Mouse (Mus musculus) limb, embryonic 12.5 days (tissue): Measurements from ENCODE around the gene 4930402F06Rik. TPM values are rescaled to one million over a fixed set of nuclear protein-coding genes. Genes with fewer than 3 reads are reported as not detected.

ENCODE experiments used
- ATAC-seq: fragments of 200-750 bp; cut with Nextera tagmentation; 2 replicates; pipeline ENCODE4 v1.8.0; 2017; ENCODE audit warnings: low read depth, moderate TSS enrichment; ENCODE audit not compliant: insufficient number of reproducible peaks, insufficient read depth, low FRiP score, low TSS enrichment
- H3K27ac ChIP-seq: fragments of 300-500 bp; sonication (generic); 2 replicates; pipeline ENCODE4 v1.5.1; 2016; ENCODE audit warnings: mild to moderate bottlenecking, moderate library complexity
- H3K27me3 ChIP-seq: fragments of 300-500 bp; sonication (generic); 2 replicates; pipeline ENCODE4 v1.6.1; 2016; ENCODE audit warnings: mild to moderate bottlenecking, moderate library complexity
- H3K36me3 ChIP-seq: fragments of 300-500 bp; sonication (generic); 2 replicates; pipeline ENCODE4 v1.6.1; 2016; ENCODE audit warnings: mild to moderate bottlenecking, moderate library complexity
- H3K4me1 ChIP-seq: fragments of 300-500 bp; sonication (generic); replicated peaks from 2 replicates; pipeline ENCODE4 v1.6.1; 2016
- H3K4me2 ChIP-seq: fragments of 300-500 bp; sonication (generic); 2 replicates; pipeline ENCODE4 v1.6.1; 2016; ENCODE audit warnings: mild to moderate bottlenecking, moderate library complexity
- H3K4me3 ChIP-seq: fragments of 300-500 bp; sonication (generic); replicated peaks from 2 replicates; pipeline ENCODE4 v1.5.1; 2016; ENCODE audit warnings: mild to moderate bottlenecking
- H3K9ac ChIP-seq: fragments of 300-500 bp; sonication (generic); replicated peaks from 2 replicates; pipeline ENCODE4 v1.6.1; 2016; ENCODE audit warnings: mild to moderate bottlenecking, moderate library complexity
- H3K9me3 ChIP-seq: fragments of 300-500 bp; sonication (generic); 2 replicates; pipeline ENCODE4 v1.6.1; 2016; ENCODE audit warnings: mild to moderate bottlenecking, moderate library complexity
- WGBS: fragments of 180-500 bp; shearing (Covaris S2); methylation state at CpG from one replicate; pipeline ENCODE4 v1.1.7; 2016; 5-methylcytosine and 5-hydroxymethylcytosine counted together
- polyA plus RNA-seq: library from polyadenylated mRNA; unstranded; fragments of >200 nt; fragmentation: Nextera tagmentation; extraction: Ambion mirVana; gene quantifications from 2 replicates; pipeline ENCODE4 v1.2.1, GENCODE M21; 2016

4930402F06Rik gene
- polyA plus RNA-seq, 1 experiment from 2014 or later, result not detected

- Histone ChIP-seq H3K36me3 (no peaks in the 10 kb centered on the region), H3K9ac (no peak overlapping the region), H3K4me2 (no peak overlapping the region), H3K27me3 (0 out of 2 replicates have a peak, but pooled peaks cover 5% of the 10 kb centered on the region), H3K9me3 (no peaks in the 10 kb centered on the region), H3K4me3 (no peak overlapping the region), H3K4me1 (no peaks in the 10 kb centered on the region), H3K27ac (no peak overlapping the region)
- ATAC-seq, result no peak
- 74% methylated on average over 6 of the region's 6 CpGs for WGBS
Observed at GRCm38 (mm10) chr2:35398184-35398828, 1.3 kb upstream of the 4930402F06Rik start.

- no peak overlapping the region for H3K27ac ChIP-seq
- no peaks in the 10 kb centered on the region for H3K4me1 ChIP-seq
- no peaks in the 10 kb centered on the region for H3K36me3 ChIP-seq
- 52% methylated on average over 11 of the region's 11 CpGs for WGBS
- no peak overlapping the region for H3K9ac ChIP-seq
- H3K4me2 ChIP-seq, result no peak overlapping the region
- no peaks in the 10 kb centered on the region for H3K9me3 ChIP-seq
- 0 out of 2 replicates have a peak, but pooled peaks cover 5% of the 10 kb centered on the region for H3K27me3 ChIP-seq
- no peak for ATAC-seq
- H3K4me3 ChIP-seq, result no peak overlapping the region
Observed at GRCm38 (mm10) chr2:35397590-35398173, 707 bp upstream of the 4930402F06Rik start.

- Histone ChIP-seq H3K27me3 (no peaks in the 10 kb centered on the region), H3K4me1 (peaks cover 6% of the 10 kb centered on the region; the same call in 1 of the 2 replicates), H3K36me3 (no peaks in the 10 kb centered on the region), H3K27ac (no peak overlapping the region), H3K9me3 (no peaks in the 10 kb centered on the region), H3K9ac (no peak overlapping the region), H3K4me3 (no peak overlapping the region), H3K4me2 (no peak overlapping the region)
- no peak for ATAC-seq
- 50% methylated on average over 9 of the region's 9 CpGs for WGBS
Observed at GRCm38 (mm10) chr2:35385441-35385871, 11.5 kb downstream of the 4930402F06Rik start.

GRCm38 (mm10) chr2:35379306-35379705 lies 17.7 kb downstream of the 4930402F06Rik start:
- Histone ChIP-seq H3K9ac (no peak overlapping the region), H3K27ac (no peak overlapping the region), H3K27me3 (no peaks in the 10 kb centered on the region), H3K9me3 (no peaks in the 10 kb centered on the region), H3K4me3 (no peak overlapping the region), H3K4me2 (no peak overlapping the region), H3K4me1 (no peaks in the 10 kb centered on the region), H3K36me3 (no peaks in the 10 kb centered on the region)
- ATAC-seq, result no peak
- 71% methylated on average over 9 of the region's 9 CpGs for WGBS

GRCm38 (mm10) chr2:35377600-35377999 lies 19.4 kb downstream of the 4930402F06Rik start:
- WGBS, result 57% methylated on average over 6 of the region's 6 CpGs
- Histone ChIP-seq H3K9me3 (no peaks in the 10 kb centered on the region), H3K27ac (no peak overlapping the region), H3K27me3 (no peaks in the 10 kb centered on the region), H3K4me2 (no peak overlapping the region), H3K36me3 (no peaks in the 10 kb centered on the region), H3K9ac (no peak overlapping the region), H3K4me1 (no peaks in the 10 kb centered on the region), H3K4me3 (no peak overlapping the region)
- ATAC-seq, result no peak

GRCm38 (mm10) chr2:35373003-35373402 lies 24.0 kb downstream of the 4930402F06Rik start:
- Histone ChIP-seq H3K9me3 (no peaks in the 10 kb centered on the region), H3K36me3 (no peaks in the 10 kb centered on the region), H3K9ac (no peak overlapping the region), H3K27me3 (no peaks in the 10 kb centered on the region), H3K4me3 (no peak overlapping the region), H3K27ac (no peak overlapping the region), H3K4me1 (no peaks in the 10 kb centered on the region), H3K4me2 (no peak overlapping the region)
- ATAC-seq, result no peak
- WGBS, result 15% methylated on average over 3 of the region's 3 CpGs

GRCm38 (mm10) chr2:35370686-35371085 lies 26.3 kb downstream of the 4930402F06Rik start:
- ATAC-seq, result no peak
- Histone ChIP-seq H3K27ac (no peak overlapping the region), H3K36me3 (no peaks in the 10 kb centered on the region), H3K27me3 (no peaks in the 10 kb centered on the region), H3K4me1 (no peaks in the 10 kb centered on the region), H3K4me2 (no peak overlapping the region), H3K9ac (no peak overlapping the region), H3K4me3 (no peak overlapping the region), H3K9me3 (no peaks in the 10 kb centered on the region)

- Histone ChIP-seq H3K9ac (no peak within 1 kb of the TSS), H3K27me3 (no peaks in the 10 kb centered on the region), H3K4me3 (no peak within 1 kb of the TSS), H3K27ac (no peak within 1 kb of the TSS), H3K4me2 (no peak within 1 kb of the TSS), H3K36me3 (no peaks in the 10 kb centered on the region), H3K4me1 (no peaks in the 10 kb centered on the region), H3K9me3 (0 out of 2 replicates have a peak, but pooled peaks cover 2% of the 10 kb centered on the region)
- WGBS, result 85% methylated on average over 2 of the region's 2 CpGs
- ATAC-seq, result no peak
Observed at GRCm38 (mm10) chr2:35367629-35368028, 29.3 kb downstream of the 4930402F06Rik start, which contains the start of gene 4930568D16Rik. 4930568D16Rik (minus strand) TSS chr2:35367729.

- H3K27me3 ChIP-seq, result no peaks in the 10 kb centered on the region; the same call in 1 of the 2 replicates
- no peak overlapping the region for H3K9ac ChIP-seq
- no peak for ATAC-seq
- no peak overlapping the region for H3K4me3 ChIP-seq
- H3K27ac ChIP-seq, result no peak overlapping the region
- WGBS, result 53% methylated on average over 5 of the region's 5 CpGs
- no peaks in the 10 kb centered on the region for H3K36me3 ChIP-seq
- H3K4me1 ChIP-seq, result no peaks in the 10 kb centered on the region
- no peaks in the 10 kb centered on the region for H3K9me3 ChIP-seq
- no peak overlapping the region for H3K4me2 ChIP-seq
Observed at GRCm38 (mm10) chr2:35349184-35349583, 47.8 kb downstream of the 4930402F06Rik start.

GRCm38 (mm10) chr2:35345984-35346383 lies 51.0 kb downstream of the 4930402F06Rik start:
- no peak overlapping the region for H3K4me3 ChIP-seq
- no peak overlapping the region for H3K27ac ChIP-seq
- H3K9ac ChIP-seq, result no peak overlapping the region
- H3K4me2 ChIP-seq, result no peak overlapping the region
- no peaks in the 10 kb centered on the region; the same call in 1 of the 2 replicates for H3K27me3 ChIP-seq
- H3K36me3 ChIP-seq, result no peaks in the 10 kb centered on the region
- ATAC-seq, result no peak
- H3K4me1 ChIP-seq, result no peaks in the 10 kb centered on the region
- H3K9me3 ChIP-seq, result no peaks in the 10 kb centered on the region
- 80% methylated on average over 2 of the region's 2 CpGs for WGBS

- no peaks in the 10 kb centered on the region for H3K27me3 ChIP-seq
- no peak overlapping the region for H3K4me3 ChIP-seq
- ATAC-seq, result no peak
- H3K9me3 ChIP-seq, result no peaks in the 10 kb centered on the region
- H3K9ac ChIP-seq, result no peak overlapping the region
- no peak overlapping the region for H3K27ac ChIP-seq
- H3K36me3 ChIP-seq, result no peaks in the 10 kb centered on the region
- H3K4me2 ChIP-seq, result no peak overlapping the region
- H3K4me1 ChIP-seq, result peaks cover under 1% of the 10 kb centered on the region
- WGBS, result 86% methylated on average over 3 of the region's 3 CpGs
Observed at GRCm38 (mm10) chr2:35342605-35343004, 54.4 kb downstream of the 4930402F06Rik start.
